8 mouse cellular contexts compared by ENCODE assay signal in the genomic region with DNA sequence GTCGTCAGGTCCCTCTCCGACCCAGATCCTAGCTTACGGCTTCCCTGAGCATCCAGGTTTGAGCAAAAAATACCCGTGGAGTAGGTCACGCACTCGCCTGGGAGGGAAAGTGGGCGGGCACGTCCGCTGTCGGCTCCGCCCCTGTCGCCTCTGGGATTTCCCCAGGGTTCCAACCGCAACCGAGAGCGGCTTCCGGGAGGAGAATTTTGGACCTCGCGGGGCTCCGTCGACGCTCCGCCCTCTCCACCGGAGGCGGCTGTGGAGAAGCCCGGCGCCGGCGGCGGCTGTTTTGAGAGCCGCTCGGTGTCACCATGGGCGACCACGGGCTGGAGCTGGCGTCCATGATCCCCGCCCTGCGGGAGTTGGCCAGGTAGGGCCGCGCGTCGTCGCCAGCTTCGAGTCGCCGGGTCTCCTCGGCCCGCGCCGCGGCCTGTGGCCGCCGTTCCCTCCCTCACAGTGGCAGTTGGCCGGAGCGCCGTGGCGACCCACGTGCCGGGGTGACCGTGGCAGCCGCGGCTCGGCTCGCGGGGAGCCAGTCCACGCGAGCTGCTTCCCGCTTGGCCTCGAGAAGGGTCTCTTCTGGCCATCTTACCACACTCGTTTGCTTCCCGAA. TPM values are rescaled to one million over a fixed set of nuclear protein-coding genes. Genes with fewer than 3 reads are reported as not detected.
DNase-seq lines count a peak whose midpoint lies in the region; ATAC-seq lines count a peak whose summit lies in the region.

TSS of gene Atr (plus strand) at position 184 of the 613 bp plus-strand sequence.

- peak within 1 kb of the TSS; percentile 91 for H3K4me2 ChIP-seq in hindbrain, embryonic 12.5 days (replicated peaks)

- peak within 1 kb of the TSS; percentile 95 for H3K4me3 ChIP-seq in hindbrain, embryonic 12.5 days

- H3K36me3 ChIP-seq in hindbrain, embryonic 12.5 days: no peaks in the 10 kb centered on the region

- ATAC-seq in hindbrain, embryonic 12.5 days (ENCODE audit: low FRiP score): peak; percentile 91

- DNase-seq in Muller cell, postnatal 12 days (ENCODE audit: inconsistent ontology term): peak; percentile 96
- DNase-seq in cerebellum, adult 9-11 months: peak; percentile 94
- peak; percentile 84 to 91 for DNase-seq in frontal cortex, postnatal 10 days (ENCODE audit: low spot score in 2 of 2)
- peak; percentile 91 to 93 for DNase-seq in layer of hippocampus, postnatal 14 days (ENCODE audit: low spot score in 2 of 2)
- peak; percentile 95 for DNase-seq in lung, postnatal 14 days
- DNase-seq in retina, adult 2 months (ENCODE audit: low read depth, low spot score): peak; percentile 91
- DNase-seq in thymus, postnatal 36 days: peak; percentile 96 to 97

- WGBS in hindbrain, embryonic 12.5 days: under 1% methylated on average over 69 of the region's 69 CpGs

- no peaks in the 10 kb centered on the region; the same call in 1 of the 2 replicates for H3K9me3 ChIP-seq in hindbrain, embryonic 12.5 days (replicated peaks)

- peak within 1 kb of the TSS; percentile 78 for H3K27ac ChIP-seq in hindbrain, embryonic 12.5 days

- H3K9ac ChIP-seq in hindbrain, embryonic 12.5 days: peak within 1 kb of the TSS; percentile 79

- peaks cover 5% of the 10 kb centered on the region; the same call in 1 of the 2 replicates for H3K4me1 ChIP-seq in hindbrain, embryonic 12.5 days

- no peaks in the 10 kb centered on the region for H3K27me3 ChIP-seq in hindbrain, embryonic 12.5 days

RNA-seq across cellular contexts. Expression of gene Atr, which starts in this region (rescaled TPM):
- 23.2 and 26.0 TPM in 2 replicates for polyA plus RNA-seq in hindbrain, embryonic 12.5 days (2016; fragmentation: Nextera tagmentation; extraction: Ambion mirVana)
- 10 to 100 TPM; 10.9 to 11.6 TPM for total RNA-seq in layer of hippocampus, postnatal 14 days (2021)

Comparison
In these comparisons a context has a peak if more than half of its experiments do, and no peak if none do; other contexts are left out.
1. Peak in every context shown above with its lines: DNase-seq, ATAC-seq, H3K4me3 ChIP-seq and H3K27ac ChIP-seq.